Mouse (Mus musculus): ENCODE data around the gene Smurf1. TPM values are rescaled to one million over a fixed set of nuclear protein-coding genes. Genes with fewer than 3 reads are reported as not detected.

Smurf1 gene
- total and polyA plus RNA-seq, 3 experiments = 3.1 to 7.2 (median 4.3) TPM

GRCm38 (mm10) chr5:144870782-144871181 is 94.9 kb downstream of the Smurf1 start:
- no peaks in the 10 kb centered on the region for H3K79me2 ChIP-seq (replicated peaks; ENCODE audit: control insufficient read depth, extremely low read depth, insufficient read depth, poor library complexity, severe bottlenecking)
- no peak overlapping the region for H3K4me2 ChIP-seq (ENCODE audit: insufficient read depth, low read depth, poor library complexity, severe bottlenecking)
- TF ChIP-seq UBTF (IDR thresholded peaks at IDR 0.05; ENCODE audit: low read depth, low read length) (no peak), MAX (IDR thresholded peaks at IDR 0.05; ENCODE audit: low read length) (no peak), E2F4 (IDR thresholded peaks at IDR 0.05; ENCODE audit: insufficient replicate concordance, low read depth, low read length) (no peak)
- no peak for DNase-seq (ENCODE audit: extremely low read depth)
- no peak overlapping the region for H3K4me3 ChIP-seq (replicated peaks in 1 of 3; ENCODE audit: low read depth in 2 of 3, low read length in 2 of 3, poor library complexity in 1 of 3)
- no peaks in the 10 kb centered on the region for H3K27me3 ChIP-seq (replicated peaks)
- no peaks in the 10 kb centered on the region for H3K4me1 ChIP-seq (ENCODE audit: control insufficient read depth in 1 of 2, insufficient read depth in 2 of 2)
- H3K36me3 ChIP-seq (replicated peaks in 1 of 2; ENCODE audit: control insufficient read depth in 1 of 2, insufficient read depth in 1 of 2, low read length in 1 of 2) = no peaks in the 10 kb centered on the region
- no peaks in the 10 kb centered on the region for H3K9me3 ChIP-seq (replicated peaks; ENCODE audit: low read length)
- H3K27ac ChIP-seq (ENCODE audit: insufficient read depth, low read depth) = no peak overlapping the region
- dilution Hi-C loops (cut with MboI; ENCODE audit: extremely low pct_ligation_motif_present, extremely low pct_unique_long_range_greater_than_20kb, low sequenced_read_pairs) (no loop called here), in situ Hi-C loops (cut with MboI; ENCODE audit: low pct_ligation_motif_present, low pct_unique_long_range_greater_than_20kb, low sequenced_read_pairs) (no loop called here)
- no peak overlapping the region for H3K9ac ChIP-seq (ENCODE audit: insufficient read depth, low read depth)

- Histone ChIP-seq H3K36me3 (replicated peaks in 1 of 2; ENCODE audit: control insufficient read depth in 1 of 2, insufficient read depth in 1 of 2, low read length in 1 of 2) (no peaks in the 10 kb centered on the region), H3K27ac (ENCODE audit: insufficient read depth, low read depth) (no peak overlapping the region), H3K9ac (ENCODE audit: insufficient read depth, low read depth) (no peak overlapping the region), H3K4me1 (ENCODE audit: control insufficient read depth in 1 of 2, insufficient read depth in 2 of 2) (no peaks in the 10 kb centered on the region), H3K27me3 (replicated peaks) (no peaks in the 10 kb centered on the region), H3K4me3 (replicated peaks in 1 of 3; ENCODE audit: low read depth in 2 of 3, low read length in 2 of 3, poor library complexity in 1 of 3) (no peak overlapping the region), H3K79me2 (replicated peaks; ENCODE audit: control insufficient read depth, extremely low read depth, insufficient read depth, poor library complexity, severe bottlenecking) (no peaks in the 10 kb centered on the region), H3K9me3 (replicated peaks; ENCODE audit: low read length) (no peaks in the 10 kb centered on the region), H3K4me2 (ENCODE audit: insufficient read depth, low read depth, poor library complexity, severe bottlenecking) (no peak overlapping the region)
- TF ChIP-seq MXI1 (IDR thresholded peaks at IDR 0.05; ENCODE audit: low read depth, low read length) (no peak), CHD1 (IDR thresholded peaks at IDR 0.05; ENCODE audit: low read depth, low read length) (no peak), GABPA (IDR thresholded peaks at IDR 0.05; ENCODE audit: insufficient replicate concordance, low read depth, low read length) (no peak), ETS1 (conservative IDR thresholded peaks at IDR 0.05; ENCODE audit: low read depth, low read length) (no peak), MEF2A (IDR thresholded peaks at IDR 0.05; ENCODE audit: borderline replicate concordance, low read depth, low read length) (no peak), NRF1 (IDR thresholded peaks at IDR 0.05; ENCODE audit: low read depth, low read length) (no peak), ZMIZ1 (IDR thresholded peaks at IDR 0.05; ENCODE audit: low read depth, low read length) (no peak), ZNF384 (IDR thresholded peaks at IDR 0.05; ENCODE audit: low read depth, low read length) (no peak), ELF1 (IDR thresholded peaks at IDR 0.05; ENCODE audit: low read depth, low read length) (no peak), PAX5 (IDR thresholded peaks at IDR 0.05; ENCODE audit: low read length) (no peak), RCOR1 (conservative IDR thresholded peaks at IDR 0.05; ENCODE audit: low read depth, low read length) (no peak), BHLHE40 (IDR thresholded peaks at IDR 0.05; ENCODE audit: low read depth, low read length) (no peak), MAZ (IDR thresholded peaks at IDR 0.05; ENCODE audit: low read depth, low read length) (no peak), TBP (conservative IDR thresholded peaks at IDR 0.05; ENCODE audit: low read depth, low read length) (no peak), ZC3H11A (IDR thresholded peaks at IDR 0.05; ENCODE audit: low read depth, low read length) (no peak), UBTF (IDR thresholded peaks at IDR 0.05; ENCODE audit: low read depth, low read length) (no peak), MAX (IDR thresholded peaks at IDR 0.05; ENCODE audit: low read length) (no peak), SIN3A (IDR thresholded peaks at IDR 0.05; ENCODE audit: low read length) (no peak), USF2 (conservative IDR thresholded peaks at IDR 0.05; ENCODE audit: low read depth, low read length) (no peak)
- in situ Hi-C loops (cut with MboI; ENCODE audit: low pct_ligation_motif_present, low pct_unique_long_range_greater_than_20kb, low sequenced_read_pairs) = no loop called here
- dilution Hi-C loops (cut with MboI; ENCODE audit: extremely low pct_ligation_motif_present, extremely low pct_unique_long_range_greater_than_20kb, low sequenced_read_pairs) = no loop called here
- DNase-seq (ENCODE audit: extremely low read depth) = no peak
These were observed 96.2 kb downstream of the Smurf1 start for GRCm38 (mm10) chr5:144869466-144869865.

Measured in CH12.LX (cell line).